Mouse (Mus musculus): ENCODE measurements at regions not wholly inside any gene's neighbourhood (a gene's known extent, or its start where the extent isn't known, plus 50 kb on each side); places are given as distances from the start of the nearest gene placed in this dataset.

- TF ChIP-seq EP300 (optimal IDR thresholded peaks at IDR 0.05) = no peak
- TF ChIP-seq CTCF (IDR thresholded peaks at IDR 0.05; ENCODE audit: low read depth) = no peak
Measured at GRCm38 (mm10) chr3:21934731-21935271, 141.7 kb upstream of the Tbl1xr1 start.
